Mouse (Mus musculus) layer of hippocampus, adult 18-20 months (tissue): ENCODE data around the gene Gm12169. TPM values are rescaled to one million over a fixed set of nuclear protein-coding genes. Genes with fewer than 3 reads are reported as not detected.

Experiments used
- total RNA-seq, 2 experiments: library from RNA; stranded (reverse); gene quantifications; 2 replicates each; pipeline ENCODE4 v1.2.3; 2021

Gene Gm12169
- total RNA-seq, 2 experiments from 2014 or later, result not detected

Other genes starting within 250 kb of the Gm12169 start
- gene Cyfip2, start 211.4 kb upstream of the Gm12169 start, total RNA-seq, result 100 to 1,000 TPM; 536 to 551 TPM
- under 1 TPM; 0.30 to 0.57 TPM for gene Itk, start 134.7 kb upstream of the Gm12169 start, total RNA-seq
- gene Fam71b, start 127.7 kb upstream of the Gm12169 start, total RNA-seq, result not detected
- gene Med7, start 87.3 kb upstream of the Gm12169 start, total RNA-seq, result 10 to 100 TPM; 33.0 to 37.6 TPM
- 1 to 10 TPM; 3.1 to 3.3 TPM for gene Havcr2, start 69.3 kb upstream of the Gm12169 start, total RNA-seq
- gene BC053393, start 47.3 kb downstream of the Gm12169 start, total RNA-seq, result not detected
- gene Dppa1, start 105.0 kb downstream of the Gm12169 start, total RNA-seq, result not detected
- not detected for gene Timd2, start 182.8 kb downstream of the Gm12169 start, total RNA-seq
- gene Havcr1, start 210.9 kb downstream of the Gm12169 start, total RNA-seq, result not detected